In the genomic region with DNA sequence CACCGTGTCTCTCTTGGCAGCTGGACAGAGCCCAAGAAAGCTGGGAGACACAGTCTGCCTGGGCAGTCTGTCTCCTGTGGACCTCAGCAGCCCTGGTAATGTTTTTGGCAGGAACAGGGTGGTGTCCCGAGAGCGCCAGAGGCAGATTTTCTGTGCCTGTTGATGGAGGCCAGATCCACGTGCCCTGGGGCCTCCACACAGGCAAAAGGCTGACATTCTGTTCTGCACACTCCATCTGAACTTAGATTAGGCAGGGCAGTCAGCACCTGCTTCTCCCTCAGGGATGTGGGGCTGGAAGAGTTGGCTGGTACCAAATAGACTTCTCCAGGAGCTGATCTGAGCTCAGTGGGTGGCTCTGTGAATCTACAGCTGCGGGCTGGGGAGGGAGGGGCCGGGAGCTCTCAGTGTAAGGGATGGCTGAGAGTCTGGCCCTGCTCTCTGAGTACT, we compare ENCODE assay signal across 8 mouse cellular contexts.
DNase-seq lines count a peak whose midpoint lies in the region; ATAC-seq and TF ChIP-seq lines count a peak whose summit lies in the region.

No protein-coding gene starts in this region.

- H3K27ac ChIP-seq in intestine, embryonic 15.5 days: no peak overlapping the region
- no peak overlapping the region for H3K27ac ChIP-seq in intestine, postnatal 0 days (ENCODE audit: low read depth, low read length)
- peak overlapping the region; percentile 48 for H3K27ac ChIP-seq in heart, embryonic 15.5 days
- no peak overlapping the region for H3K27ac ChIP-seq in limb, embryonic 15.5 days

- H3K9ac ChIP-seq in intestine, embryonic 15.5 days: no peak overlapping the region
- H3K9ac ChIP-seq in intestine, postnatal 0 days (ENCODE audit: low read depth, low read length): no peak overlapping the region
- H3K9ac ChIP-seq in heart, embryonic 15.5 days: no peak overlapping the region
- no peak overlapping the region for H3K9ac ChIP-seq in limb, embryonic 15.5 days

- no peak overlapping the region for H3K4me3 ChIP-seq in intestine, embryonic 15.5 days (replicated peaks)
- no peak overlapping the region for H3K4me3 ChIP-seq in intestine, postnatal 0 days (ENCODE audit: low read depth, low read length)
- H3K4me3 ChIP-seq in heart, embryonic 15.5 days: no peak overlapping the region
- no peak overlapping the region for H3K4me3 ChIP-seq in limb, embryonic 15.5 days

- no peak for TF ChIP-seq CTCF in intestine, postnatal 0 days (IDR thresholded peaks at IDR 0.05; ENCODE audit: low read depth)

- WGBS in intestine, embryonic 15.5 days: 43% methylated on average over 6 of the region's 6 CpGs
- WGBS in intestine, postnatal 0 days: 60% methylated on average over 6 of the region's 6 CpGs
- 18% methylated on average over 6 of the region's 6 CpGs for WGBS in heart, embryonic 15.5 days
- WGBS in limb, embryonic 15.5 days: 22% methylated on average over 6 of the region's 6 CpGs

- no peaks in the 10 kb centered on the region for H3K4me1 ChIP-seq in intestine, embryonic 15.5 days (replicated peaks)
- peaks cover 4% of the 10 kb centered on the region; the same call in 1 of the 2 replicates for H3K4me1 ChIP-seq in intestine, postnatal 0 days (replicated peaks; ENCODE audit: control insufficient read depth, insufficient read depth, low read length)
- peaks cover 12% of the 10 kb centered on the region for H3K4me1 ChIP-seq in heart, embryonic 15.5 days (replicated peaks)
- H3K4me1 ChIP-seq in limb, embryonic 15.5 days: peaks cover 12% of the 10 kb centered on the region

- no peaks in the 10 kb centered on the region for H3K9me3 ChIP-seq in intestine, embryonic 15.5 days
- no peaks in the 10 kb centered on the region for H3K9me3 ChIP-seq in intestine, postnatal 0 days (ENCODE audit: control insufficient read depth)
- H3K9me3 ChIP-seq in heart, embryonic 15.5 days (replicated peaks): no peaks in the 10 kb centered on the region
- no peaks in the 10 kb centered on the region for H3K9me3 ChIP-seq in limb, embryonic 15.5 days

- no peak overlapping the region for H3K4me2 ChIP-seq in intestine, embryonic 15.5 days (replicated peaks)
- no peak overlapping the region for H3K4me2 ChIP-seq in intestine, postnatal 0 days (replicated peaks; ENCODE audit: low read depth)
- H3K4me2 ChIP-seq in heart, embryonic 15.5 days: 0 out of 2 replicates have a peak overlapping the region, but pooled peaks have one; percentile 5
- H3K4me2 ChIP-seq in limb, embryonic 15.5 days: no peak overlapping the region

- ATAC-seq in intestine, embryonic 15.5 days: peak; percentile 47; the same call in 1 of the 2 replicates
- no peak for ATAC-seq in intestine, postnatal 0 days
- peak; percentile 68 for ATAC-seq in heart, embryonic 15.5 days (replicated peaks; ENCODE audit: insufficient number of reproducible peaks, insufficient read depth, low FRiP score, low read depth)
- ATAC-seq in limb, embryonic 15.5 days (ENCODE audit: insufficient number of reproducible peaks, low FRiP score, low TSS enrichment, low read depth): peak; percentile 19; the same call in 1 of the 2 replicates

- DNase-seq in Muller cell, postnatal 12 days (ENCODE audit: inconsistent ontology term): peak; percentile 76
- peak; percentile 40 for DNase-seq in cerebellum, adult 18-20 months
- no peak for DNase-seq in thymus, postnatal 10 days (ENCODE audit: low spot score in 2 of 2)
- DNase-seq in lung, postnatal 36 days: no peak

- H3K27me3 ChIP-seq in intestine, embryonic 15.5 days (replicated peaks): no peaks in the 10 kb centered on the region
- H3K27me3 ChIP-seq in intestine, postnatal 0 days (replicated peaks; ENCODE audit: control insufficient read depth, insufficient read depth, low read length): no peaks in the 10 kb centered on the region
- H3K27me3 ChIP-seq in heart, embryonic 15.5 days: peaks cover 4% of the 10 kb centered on the region; the same call in 1 of the 2 replicates
- H3K27me3 ChIP-seq in limb, embryonic 15.5 days: peaks cover 4% of the 10 kb centered on the region; the same call in 1 of the 2 replicates

- no peaks in the 10 kb centered on the region for H3K36me3 ChIP-seq in intestine, embryonic 15.5 days
- no peaks in the 10 kb centered on the region for H3K36me3 ChIP-seq in intestine, postnatal 0 days (ENCODE audit: control insufficient read depth, insufficient read depth)
- no peaks in the 10 kb centered on the region for H3K36me3 ChIP-seq in heart, embryonic 15.5 days
- H3K36me3 ChIP-seq in limb, embryonic 15.5 days: no peaks in the 10 kb centered on the region

Comparison
In these comparisons a context has a peak if more than half of its experiments do, and no peak if none do; other contexts are left out.
1. DNase-seq: peak in Muller cell, postnatal 12 days (single experiment) and cerebellum, adult 18-20 months (2 of 2); none in thymus, postnatal 10 days (0 of 2) and lung, postnatal 36 days (single experiment).